Mouse (Mus musculus) olfactory bulb, adult 2 months (tissue): ENCODE results near the gene Sec24d.

ENCODE experiments used
- CTCF ChIP-seq: fragments of 200-500 bp; IDR thresholded peaks from 2 replicates; pipeline ENCODE4 v1.5.1; 2012; ENCODE audit warnings: low read depth, mild to moderate bottlenecking, low read length, moderate library complexity; ENCODE audit not compliant: insufficient read depth
- POLR2A ChIP-seq: fragments of 200-500 bp; IDR thresholded peaks from 2 replicates; pipeline ENCODE4 v1.6.1; 2012; ENCODE audit warnings: mild to moderate bottlenecking, low read depth, low read length, moderate library complexity; ENCODE audit not compliant: insufficient read depth

GRCm38 (mm10) chr3:123353183-123353582 is 85.9 kb downstream of the Sec24d start:
- TF ChIP-seq POLR2A (no peak), CTCF (no peak)
